Mouse (Mus musculus) heart, embryonic 16.5 days (tissue): ENCODE data around the gene Ralgps1. TPM values are rescaled to one million over a fixed set of nuclear protein-coding genes. Genes with fewer than 3 reads are reported as not detected.

ENCODE experiments used
- ATAC-seq: fragments of 200-750 bp; cut with Nextera tagmentation; replicated peaks from 2 replicates; pipeline ENCODE4 v1.8.0; 2017; ENCODE audit warnings: moderate number of reproducible peaks; ENCODE audit not compliant: insufficient read depth, low FRiP score; ENCODE audit errors: extremely low read depth
- H3K27ac ChIP-seq: fragments of 300-500 bp; sonication (generic); 2 replicates; pipeline ENCODE4 v1.5.1; 2014; ENCODE audit warnings: mild to moderate bottlenecking, low read length, control low read depth, moderate library complexity
- H3K27me3 ChIP-seq: fragments of 300-500 bp; sonication (generic); 2 replicates; pipeline ENCODE4 v1.6.1; 2014; ENCODE audit warnings: low read length, mixed read lengths; ENCODE audit not compliant: control insufficient read depth, insufficient read depth
- H3K36me3 ChIP-seq: fragments of 300-500 bp; sonication (generic); 2 replicates; pipeline ENCODE4 v1.6.1; 2014; ENCODE audit not compliant: control insufficient read depth, insufficient read depth
- H3K4me1 ChIP-seq: fragments of 300-500 bp; sonication (generic); 2 replicates; pipeline ENCODE4 v1.6.1; 2014; ENCODE audit warnings: low read length, mixed read lengths; ENCODE audit not compliant: control insufficient read depth, insufficient read depth
- H3K4me2 ChIP-seq: fragments of 300-500 bp; sonication (generic); 2 replicates; pipeline ENCODE4 v1.6.1; 2014; ENCODE audit warnings: low read depth, mild to moderate bottlenecking, control low read depth, low read length
- H3K4me3 ChIP-seq: fragments of 300-500 bp; sonication (generic); 2 replicates; pipeline ENCODE4 v1.5.1; 2014; ENCODE audit warnings: mild to moderate bottlenecking, control low read depth, low read length
- H3K9ac ChIP-seq: fragments of 300-500 bp; sonication (generic); 2 replicates; pipeline ENCODE4 v1.6.1; 2014; ENCODE audit warnings: low read length, control low read depth
- H3K9me3 ChIP-seq: fragments of 300-500 bp; sonication (generic); replicated peaks from 2 replicates; pipeline ENCODE4 v1.6.1; 2016; ENCODE audit warnings: low read length; ENCODE audit not compliant: control insufficient read depth
- WGBS: fragments of 180-500 bp; shearing (Covaris S2); extraction: QIAGEN DNeasy Blood & Tissue Kit; methylation state at CpG from one replicate; pipeline ENCODE4 v1.1.7; 2014; 5-methylcytosine and 5-hydroxymethylcytosine counted together
- polyA plus RNA-seq: library from polyadenylated mRNA; unstranded; fragments of >200 nt; fragmentation: Nextera tagmentation; extraction: Ambion mirVana; gene quantifications from 2 replicates; pipeline ENCODE4 v1.2.1, GENCODE M21; 2015

Ralgps1 gene
- polyA plus RNA-seq, 1 experiment from 2014 or later = 4.6 TPM

GRCm38 (mm10) chr2:33288837-33289236, 82.4 kb downstream of the Ralgps1 start:
- Histone ChIP-seq H3K27ac (no peak overlapping the region), H3K9me3 (peaks cover 7% of the 10 kb centered on the region; the same call in 1 of the 2 replicates), H3K9ac (no peak overlapping the region), H3K27me3 (no peaks in the 10 kb centered on the region), H3K4me2 (no peak overlapping the region), H3K36me3 (no peaks in the 10 kb centered on the region), H3K4me1 (peaks cover 9% of the 10 kb centered on the region), H3K4me3 (no peak overlapping the region)
- no peak for ATAC-seq
- WGBS = 88% methylated on average over 5 of the region's 5 CpGs

- no peak for ATAC-seq
- H3K4me1 ChIP-seq = peaks cover 6% of the 10 kb centered on the region; the same call in 1 of the 2 replicates
- no peak overlapping the region for H3K4me2 ChIP-seq
- 76% methylated on average over 2 of the region's 2 CpGs for WGBS
- no peak overlapping the region for H3K4me3 ChIP-seq
- H3K27ac ChIP-seq = no peak overlapping the region
- H3K9ac ChIP-seq = no peak overlapping the region
- H3K9me3 ChIP-seq = peaks cover 7% of the 10 kb centered on the region; the same call in 1 of the 2 replicates
- no peaks in the 10 kb centered on the region for H3K27me3 ChIP-seq
- H3K36me3 ChIP-seq = no peaks in the 10 kb centered on the region
Measured at GRCm38 (mm10) chr2:33283674-33284073, 87.6 kb downstream of the Ralgps1 start.

- Histone ChIP-seq H3K27me3 (no peaks in the 10 kb centered on the region), H3K4me2 (no peak overlapping the region), H3K36me3 (no peaks in the 10 kb centered on the region), H3K4me1 (peaks cover 6% of the 10 kb centered on the region; the same call in 1 of the 2 replicates), H3K9me3 (peaks cover 5% of the 10 kb centered on the region; the same call in 1 of the 2 replicates), H3K4me3 (no peak overlapping the region), H3K27ac (peak overlapping the region; percentile 11), H3K9ac (no peak overlapping the region)
- ATAC-seq = peak; percentile 49; the same call in 1 of the 2 replicates
- WGBS = 40% methylated on average over 4 of the region's 4 CpGs
Measured at GRCm38 (mm10) chr2:33282877-33283276, 88.4 kb downstream of the Ralgps1 start.

- H3K27ac ChIP-seq = no peak overlapping the region
- ATAC-seq = no peak
- H3K9me3 ChIP-seq = no peaks in the 10 kb centered on the region
- no peak overlapping the region for H3K9ac ChIP-seq
- H3K4me2 ChIP-seq = no peak overlapping the region
- WGBS = 84% methylated on average over 5 of the region's 5 CpGs
- H3K4me3 ChIP-seq = no peak overlapping the region
- H3K4me1 ChIP-seq = peaks cover 6% of the 10 kb centered on the region; the same call in 1 of the 2 replicates
- H3K27me3 ChIP-seq = no peaks in the 10 kb centered on the region
- no peaks in the 10 kb centered on the region for H3K36me3 ChIP-seq
Measured at GRCm38 (mm10) chr2:33281807-33282206, 89.5 kb downstream of the Ralgps1 start.

GRCm38 (mm10) chr2:33280525-33280924, 90.8 kb downstream of the Ralgps1 start:
- ATAC-seq = no peak
- Histone ChIP-seq H3K9ac (no peak overlapping the region), H3K27ac (no peak overlapping the region), H3K4me2 (no peak overlapping the region), H3K4me3 (no peak overlapping the region), H3K27me3 (no peaks in the 10 kb centered on the region), H3K9me3 (no peaks in the 10 kb centered on the region), H3K4me1 (peaks cover 6% of the 10 kb centered on the region; the same call in 1 of the 2 replicates), H3K36me3 (no peaks in the 10 kb centered on the region)
- 82% methylated on average over 2 of the region's 2 CpGs for WGBS

GRCm38 (mm10) chr2:33279758-33280157, 91.5 kb downstream of the Ralgps1 start:
- H3K4me2 ChIP-seq = no peak overlapping the region
- 92% methylated on average over 10 of the region's 10 CpGs for WGBS
- H3K36me3 ChIP-seq = no peaks in the 10 kb centered on the region
- no peak overlapping the region for H3K9ac ChIP-seq
- H3K27me3 ChIP-seq = no peaks in the 10 kb centered on the region
- no peak for ATAC-seq
- H3K4me3 ChIP-seq = no peak overlapping the region
- no peak overlapping the region for H3K27ac ChIP-seq
- H3K4me1 ChIP-seq = peaks cover 9% of the 10 kb centered on the region
- H3K9me3 ChIP-seq = no peaks in the 10 kb centered on the region

GRCm38 (mm10) chr2:33274719-33275490, 96.4 kb downstream of the Ralgps1 start:
- 79% methylated on average over 12 of the region's 12 CpGs for WGBS
- Histone ChIP-seq H3K27ac (peak overlapping the region; percentile 46), H3K27me3 (no peaks in the 10 kb centered on the region), H3K4me1 (peaks cover 18% of the 10 kb centered on the region), H3K9me3 (no peaks in the 10 kb centered on the region), H3K4me3 (no peak overlapping the region), H3K4me2 (no peak overlapping the region), H3K9ac (no peak overlapping the region), H3K36me3 (no peaks in the 10 kb centered on the region)
- ATAC-seq = no peak

GRCm38 (mm10) chr2:33272665-33273439, 98.4 kb downstream of the Ralgps1 start:
- Histone ChIP-seq H3K9me3 (no peaks in the 10 kb centered on the region), H3K36me3 (no peaks in the 10 kb centered on the region), H3K4me1 (peaks cover 33% of the 10 kb centered on the region), H3K27ac (peak overlapping the region; percentile 69), H3K9ac (no peak overlapping the region), H3K4me2 (no peak overlapping the region), H3K4me3 (no peak overlapping the region), H3K27me3 (no peaks in the 10 kb centered on the region)
- ATAC-seq = no peak
- 60% methylated on average over 4 of the region's 4 CpGs for WGBS

GRCm38 (mm10) chr2:33271511-33271910, 99.8 kb downstream of the Ralgps1 start:
- Histone ChIP-seq H3K4me1 (peaks cover 35% of the 10 kb centered on the region), H3K27ac (peak overlapping the region; percentile 7; the same call in 1 of the 2 replicates), H3K36me3 (no peaks in the 10 kb centered on the region), H3K4me2 (no peak overlapping the region), H3K9ac (no peak overlapping the region), H3K27me3 (no peaks in the 10 kb centered on the region), H3K9me3 (no peaks in the 10 kb centered on the region), H3K4me3 (no peak overlapping the region)
- 41% methylated on average over 1 of the region's 1 CpGs for WGBS
- no peak for ATAC-seq
